Mouse (Mus musculus) kidney, adult 11 months (tissue): ENCODE data around the gene Pla2g4f.

Source experiments
- DNase-seq: peaks from one replicate; pipeline ENCODE4 v3.0.0; 2022

The Pla2g4f gene

DNA sequence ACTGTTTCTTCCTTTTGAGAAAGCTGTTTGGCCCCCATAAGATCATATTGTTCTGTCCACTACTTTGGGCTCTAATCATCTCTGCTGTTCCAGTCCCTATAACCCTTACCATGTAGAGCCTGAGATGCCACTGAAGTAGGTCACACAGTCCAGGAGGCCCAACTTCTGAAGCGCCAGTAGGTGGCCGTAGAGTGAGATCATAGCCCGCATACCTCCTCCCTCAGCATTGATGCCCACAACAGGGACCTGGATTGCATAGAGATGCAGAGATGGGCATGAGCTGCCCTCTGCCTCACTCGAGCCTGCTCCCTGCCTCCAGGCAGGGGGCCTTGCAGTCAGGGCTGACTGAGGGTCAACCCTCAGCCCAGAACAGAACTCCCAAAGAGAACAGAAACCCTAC, 37.0 kb downstream of the Pla2g4f start:
- no peak for DNase-seq

DNA sequence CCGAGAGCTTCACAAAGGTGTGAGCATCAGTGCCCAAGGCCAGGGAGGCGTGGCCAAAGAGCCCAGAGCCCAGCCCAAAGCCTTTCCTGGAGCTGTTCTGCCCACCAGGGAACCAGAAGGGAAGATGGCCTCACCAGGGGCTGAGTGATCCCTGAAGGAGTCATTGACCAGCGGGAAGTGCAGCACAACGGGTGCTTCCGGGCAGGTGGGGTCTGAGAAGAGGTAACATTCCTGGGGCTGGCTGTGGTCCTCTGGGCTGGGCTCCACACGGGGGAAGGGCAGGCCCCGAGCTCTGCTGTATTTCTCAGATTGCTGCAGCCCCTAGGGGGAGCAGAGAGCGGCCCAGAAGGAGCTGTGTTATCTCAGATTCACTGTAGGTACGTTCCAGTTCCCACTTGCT, 45.3 kb downstream of the Pla2g4f start:
- no peak for DNase-seq

DNA sequence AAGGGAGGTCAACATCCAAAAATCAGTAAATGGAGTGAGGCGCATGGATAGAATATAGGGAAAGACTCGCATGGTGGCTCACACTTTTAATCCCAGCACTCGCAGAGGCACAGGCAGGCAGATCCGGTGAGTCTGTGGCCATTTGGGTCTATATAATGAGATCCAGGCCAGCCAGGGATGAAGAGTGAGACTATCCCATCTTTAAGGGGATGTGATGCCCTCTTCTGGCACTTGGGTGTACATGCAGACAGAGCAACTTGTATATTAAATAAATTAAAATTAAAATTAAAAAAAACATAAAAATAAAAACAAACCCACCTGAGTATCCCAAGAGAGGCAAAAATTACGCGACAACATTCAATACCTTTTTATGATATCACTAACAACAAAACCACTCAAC, 48.4 kb downstream of the Pla2g4f start:
- no peak for DNase-seq

DNA sequence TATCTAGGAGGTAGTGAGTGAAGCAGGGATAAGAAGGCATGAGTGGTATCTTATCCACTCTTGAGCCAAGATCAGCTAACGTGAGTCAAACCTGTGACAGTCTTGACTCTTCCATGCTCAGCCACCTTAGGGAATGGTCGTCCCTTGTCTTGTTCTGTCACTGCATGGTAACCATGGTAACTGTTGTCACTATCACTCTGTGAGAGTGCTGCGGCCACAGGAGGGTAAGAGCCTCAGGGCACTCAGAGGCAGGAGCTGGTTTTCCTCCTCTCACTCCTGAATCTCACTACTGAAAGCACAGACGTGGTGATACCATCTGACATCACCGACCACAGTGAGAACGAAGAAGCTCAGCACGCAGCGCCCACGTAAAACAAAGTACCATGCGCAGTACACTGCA, 49.1 kb downstream of the Pla2g4f start:
- DNase-seq = no peak

DNA sequence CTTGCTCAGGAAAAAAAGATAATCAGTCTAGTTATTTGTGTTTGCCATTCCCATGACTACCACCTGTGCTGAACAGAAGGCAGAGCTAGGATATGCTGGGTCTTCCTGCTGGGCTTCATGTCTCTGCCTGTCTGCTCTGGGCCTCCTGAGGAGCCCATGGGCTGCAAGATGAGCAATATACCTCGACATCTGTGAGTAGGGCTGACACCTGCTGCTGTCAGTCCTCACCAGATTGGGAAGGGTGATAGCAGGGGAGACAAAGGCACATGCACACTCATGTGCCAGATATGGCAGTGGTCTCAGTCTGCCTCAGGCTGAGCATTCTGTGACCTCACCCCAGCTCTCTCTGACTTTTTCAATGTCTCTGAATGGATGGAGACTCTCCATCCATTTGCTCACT, 51.1 kb downstream of the Pla2g4f start:
- no peak for DNase-seq

DNA sequence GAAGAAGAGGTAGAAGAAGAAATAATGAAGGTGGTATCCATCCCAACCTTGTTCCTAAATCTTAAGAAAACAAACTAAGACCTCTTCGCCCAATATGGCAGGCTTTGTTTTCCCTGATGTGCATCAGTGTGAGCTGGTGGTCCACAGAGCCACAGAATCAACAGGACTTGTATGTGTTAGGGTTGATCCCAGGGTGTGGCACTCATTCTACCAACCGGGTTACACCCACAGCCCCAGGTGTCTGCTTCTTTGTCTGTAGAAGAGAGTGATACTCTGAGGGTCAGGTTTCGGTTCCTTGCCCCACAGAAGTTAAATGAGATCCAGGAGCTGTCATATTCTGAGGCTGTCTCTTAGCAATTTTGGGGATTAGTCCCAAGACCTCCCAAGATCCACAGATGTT, 52.6 kb downstream of the Pla2g4f start:
- no peak for DNase-seq

DNA sequence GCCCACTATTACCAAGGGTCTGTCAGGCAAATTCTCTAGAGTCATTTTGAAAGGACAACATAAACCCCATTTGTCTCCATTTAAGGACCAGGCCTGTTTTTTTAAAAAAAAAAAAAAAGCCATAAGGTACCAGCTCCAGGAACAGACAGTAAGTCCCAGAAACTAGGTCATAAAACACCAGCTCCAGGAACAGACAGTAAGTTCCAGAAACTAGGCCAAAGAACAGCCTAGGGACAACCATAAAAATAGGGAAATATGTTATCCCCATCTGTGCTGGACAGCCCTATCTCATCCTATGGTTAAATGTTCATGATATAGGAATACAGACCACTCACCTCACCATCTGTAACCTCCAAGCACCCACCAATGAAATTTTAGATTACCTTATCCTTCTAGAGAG, 57.7 kb downstream of the Pla2g4f start:
- no peak for DNase-seq

DNA sequence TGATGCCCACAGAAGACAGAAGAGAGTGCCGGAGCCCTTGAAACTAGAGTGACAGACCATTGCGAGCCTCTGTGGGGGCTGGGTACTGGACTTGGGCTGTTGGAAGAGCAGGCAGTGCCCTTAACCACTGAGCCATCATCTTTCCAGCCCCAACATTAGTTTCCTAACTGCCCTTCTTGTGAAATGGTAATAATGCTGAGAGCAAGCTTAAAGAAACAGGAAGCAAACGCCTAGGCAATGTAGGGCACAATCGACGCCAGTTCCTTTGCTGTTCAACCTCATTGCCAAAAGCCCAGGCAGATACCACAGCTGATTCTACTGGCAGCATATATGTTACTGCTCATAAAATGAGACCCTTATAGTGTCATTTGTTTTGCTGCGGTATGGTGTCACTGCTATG, 61.3 kb downstream of the Pla2g4f start:
- no peak for DNase-seq
